Mouse (Mus musculus): ENCODE results near the gene 6030408B16Rik. TPM values are rescaled to one million over a fixed set of nuclear protein-coding genes. Genes with fewer than 3 reads are reported as not detected.

The 6030408B16Rik gene
- total and polyA plus RNA-seq, 3 experiments: not detected

DNA sequence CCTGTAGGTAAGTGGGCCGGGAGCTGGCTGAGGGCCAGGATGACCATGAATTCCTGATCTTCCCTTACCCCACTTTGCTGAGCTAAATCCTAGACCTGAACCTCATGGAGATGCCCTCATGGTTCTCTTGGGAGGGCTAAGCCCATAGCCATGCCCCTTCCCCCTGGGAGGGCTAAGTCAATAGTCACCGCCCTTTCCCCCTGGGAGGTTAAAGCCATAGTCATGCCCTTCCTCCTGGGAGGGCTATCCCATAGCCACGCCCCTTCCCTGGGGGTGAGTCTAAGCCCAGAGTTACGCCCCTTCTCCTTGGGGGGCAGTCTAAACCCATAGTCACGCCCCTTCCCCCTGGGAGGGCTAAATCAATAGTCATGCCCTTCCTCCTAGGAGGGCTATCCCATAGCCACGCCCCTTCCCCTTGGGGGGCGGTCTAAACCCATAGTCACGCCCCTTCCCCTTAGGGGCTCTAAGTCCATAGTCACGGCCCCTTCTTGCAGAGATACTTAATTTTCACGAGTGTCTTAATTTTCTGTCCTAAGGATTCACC is 33.1 kb downstream of the 6030408B16Rik start:
- Histone ChIP-seq H3K9me3 (replicated peaks) (peaks cover 60% of the 10 kb centered on the region), H3K4me3 (ENCODE audit: low read depth, low read length) (no peak overlapping the region), H3K36me3 (replicated peaks) (no peaks in the 10 kb centered on the region), H3K4me1 (ENCODE audit: insufficient read depth, low read depth, low read length) (peaks cover 16% of the 10 kb centered on the region), H3K27me3 (ENCODE audit: insufficient read depth, low read length) (no peaks in the 10 kb centered on the region; the same call in 1 of the 2 replicates)
- DNase-seq (ENCODE audit: low spot score) (no peak), ATAC-seq (ENCODE audit: extremely low read depth, insufficient number of reproducible peaks, low FRiP score, poor library complexity, severe bottlenecking) (no peak)
- TF ChIP-seq GATA2 (IDR thresholded peaks at IDR 0.05; ENCODE audit: borderline replicate concordance, low read depth, low read length) (no peak), TAL1 (conservative IDR thresholded peaks at IDR 0.05; ENCODE audit: low read depth, low read length) (no peak), GATA1 (IDR thresholded peaks at IDR 0.05; ENCODE audit: borderline replicate concordance, low read length) (no peak), CTCF (IDR thresholded peaks at IDR 0.05; ENCODE audit: low read depth, low read length) (no peak), POLR2AphosphoS5 (IDR thresholded peaks at IDR 0.05; ENCODE audit: insufficient replicate concordance, low read depth, low read length) (no peak)

DNA sequence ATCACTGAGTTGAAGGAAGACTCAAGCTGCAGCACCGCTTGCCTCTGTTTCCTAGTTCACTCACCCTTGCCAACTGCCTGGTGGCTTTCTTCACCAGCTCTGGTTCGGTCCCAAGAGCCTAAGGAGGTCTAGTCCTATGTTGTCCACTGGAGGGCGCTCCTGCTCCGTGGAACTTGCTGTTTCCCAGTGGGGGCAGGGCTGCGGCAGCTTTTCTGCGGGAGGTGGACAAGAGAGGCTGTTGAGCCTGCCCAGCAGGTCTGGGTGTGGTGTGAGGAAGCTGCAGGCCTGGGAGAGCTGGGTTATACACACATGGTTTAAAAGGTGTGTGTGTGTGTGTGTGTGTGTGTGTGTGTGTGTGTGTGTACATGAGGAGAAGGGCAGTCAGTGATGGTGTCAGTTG is 34.3 kb downstream of the 6030408B16Rik start:
- H3K36me3 ChIP-seq (replicated peaks): no peaks in the 10 kb centered on the region

GRCm38 (mm10) chr15:101328876-101329563 is 36.0 kb downstream of the 6030408B16Rik start:
- H3K4me3 ChIP-seq (ENCODE audit: low read depth, low read length): no peak overlapping the region
- H3K4me1 ChIP-seq (ENCODE audit: insufficient read depth, low read depth, low read length): no peaks in the 10 kb centered on the region; the same call in 1 of the 2 replicates
- H3K27me3 ChIP-seq (ENCODE audit: insufficient read depth, low read length): peaks cover 4% of the 10 kb centered on the region; the same call in 1 of the 2 replicates
- no peak for TF ChIP-seq POLR2AphosphoS5 (IDR thresholded peaks at IDR 0.05; ENCODE audit: insufficient replicate concordance, low read depth, low read length)
- no peak for TF ChIP-seq TAL1 (conservative IDR thresholded peaks at IDR 0.05; ENCODE audit: low read depth, low read length)
- no peak for TF ChIP-seq CTCF (IDR thresholded peaks at IDR 0.05; ENCODE audit: low read depth, low read length)
- TF ChIP-seq GATA2 (IDR thresholded peaks at IDR 0.05; ENCODE audit: borderline replicate concordance, low read depth, low read length): no peak
- no peak for TF ChIP-seq GATA1 (IDR thresholded peaks at IDR 0.05; ENCODE audit: borderline replicate concordance, low read length)
- no peak for ATAC-seq (ENCODE audit: extremely low read depth, insufficient number of reproducible peaks, low FRiP score, poor library complexity, severe bottlenecking)
- H3K9me3 ChIP-seq (replicated peaks): peaks cover 61% of the 10 kb centered on the region
- DNase-seq (ENCODE audit: low spot score): no peak
- no peaks in the 10 kb centered on the region for H3K36me3 ChIP-seq (replicated peaks)

More for the DNA sequence above, 34.3 kb downstream of the 6030408B16Rik start:
- Histone ChIP-seq H3K27me3 (ENCODE audit: insufficient read depth, low read length) (no peaks in the 10 kb centered on the region; the same call in 1 of the 2 replicates), H3K4me3 (ENCODE audit: low read depth, low read length) (no peak overlapping the region), H3K4me1 (ENCODE audit: insufficient read depth, low read depth, low read length) (peaks cover 6% of the 10 kb centered on the region), H3K9me3 (replicated peaks) (peaks cover 66% of the 10 kb centered on the region)
- DNase-seq (ENCODE audit: low spot score) (peak; percentile 10), ATAC-seq (ENCODE audit: extremely low read depth, insufficient number of reproducible peaks, low FRiP score, poor library complexity, severe bottlenecking) (no peak)
- TF ChIP-seq POLR2AphosphoS5 (IDR thresholded peaks at IDR 0.05; ENCODE audit: insufficient replicate concordance, low read depth, low read length) (no peak), GATA2 (IDR thresholded peaks at IDR 0.05; ENCODE audit: borderline replicate concordance, low read depth, low read length) (no peak), CTCF (IDR thresholded peaks at IDR 0.05; ENCODE audit: low read depth, low read length) (peak; percentile 17; the same call in 1 of the 2 replicates), TAL1 (conservative IDR thresholded peaks at IDR 0.05; ENCODE audit: low read depth, low read length) (no peak), GATA1 (IDR thresholded peaks at IDR 0.05; ENCODE audit: borderline replicate concordance, low read length) (no peak)

DNA sequence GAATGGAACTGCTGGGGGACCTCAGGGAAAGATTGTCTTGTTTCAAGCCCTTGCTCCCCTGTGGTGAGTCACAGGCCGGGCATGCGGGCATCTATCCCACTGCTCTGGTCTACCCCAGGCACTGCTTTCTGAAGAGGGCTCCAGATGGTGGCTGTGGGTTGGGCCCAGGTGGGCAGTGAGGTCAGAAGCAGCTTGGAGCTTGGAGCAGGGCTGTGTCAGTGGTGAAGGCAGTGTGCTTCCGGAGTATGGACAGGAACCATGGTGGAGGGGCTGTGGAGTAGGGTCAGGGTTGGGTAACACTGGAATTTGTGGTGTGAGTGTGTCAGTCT is 36.5 kb downstream of the 6030408B16Rik start:
- DNase-seq (ENCODE audit: low spot score): no peak
- no peak for ATAC-seq (ENCODE audit: extremely low read depth, insufficient number of reproducible peaks, low FRiP score, poor library complexity, severe bottlenecking)
- peaks cover 4% of the 10 kb centered on the region; the same call in 1 of the 2 replicates for H3K27me3 ChIP-seq (ENCODE audit: insufficient read depth, low read length)
- H3K4me3 ChIP-seq (ENCODE audit: low read depth, low read length): no peak overlapping the region
- H3K4me1 ChIP-seq (ENCODE audit: insufficient read depth, low read depth, low read length): no peaks in the 10 kb centered on the region; the same call in 1 of the 2 replicates
- no peaks in the 10 kb centered on the region for H3K36me3 ChIP-seq (replicated peaks)
- no peak for TF ChIP-seq CTCF (IDR thresholded peaks at IDR 0.05; ENCODE audit: low read depth, low read length)
- no peak for TF ChIP-seq GATA1 (IDR thresholded peaks at IDR 0.05; ENCODE audit: borderline replicate concordance, low read length)
- no peak for TF ChIP-seq TAL1 (conservative IDR thresholded peaks at IDR 0.05; ENCODE audit: low read depth, low read length)
- no peak for TF ChIP-seq GATA2 (IDR thresholded peaks at IDR 0.05; ENCODE audit: borderline replicate concordance, low read depth, low read length)
- TF ChIP-seq POLR2AphosphoS5 (IDR thresholded peaks at IDR 0.05; ENCODE audit: insufficient replicate concordance, low read depth, low read length): no peak
- peaks cover 65% of the 10 kb centered on the region for H3K9me3 ChIP-seq (replicated peaks)

DNA sequence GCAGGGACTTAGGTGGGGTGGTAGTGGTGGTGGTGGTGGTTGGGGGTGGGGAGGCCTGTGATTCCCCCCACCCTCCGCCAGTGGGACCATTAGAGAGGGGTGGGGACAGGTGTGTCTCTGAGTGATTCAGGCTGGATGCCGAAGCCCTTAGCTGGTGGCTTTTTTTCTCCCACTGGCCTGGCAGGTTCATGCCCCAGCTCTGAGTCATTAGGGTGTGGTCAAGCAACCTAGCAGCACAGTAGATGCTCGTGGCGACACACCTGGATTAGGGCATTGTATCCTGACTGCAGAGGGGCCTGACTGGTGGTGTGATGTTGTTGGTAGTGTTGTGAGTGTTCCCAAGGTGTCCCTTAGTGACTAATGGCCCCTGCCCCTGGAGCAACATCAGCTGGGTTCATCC is 38.1 kb downstream of the 6030408B16Rik start:
- ATAC-seq (ENCODE audit: extremely low read depth, insufficient number of reproducible peaks, low FRiP score, poor library complexity, severe bottlenecking): no peak
- TF ChIP-seq CTCF (IDR thresholded peaks at IDR 0.05; ENCODE audit: low read depth, low read length) (no peak), POLR2AphosphoS5 (IDR thresholded peaks at IDR 0.05; ENCODE audit: insufficient replicate concordance, low read depth, low read length) (no peak), TAL1 (conservative IDR thresholded peaks at IDR 0.05; ENCODE audit: low read depth, low read length) (no peak), GATA1 (IDR thresholded peaks at IDR 0.05; ENCODE audit: borderline replicate concordance, low read length) (no peak), GATA2 (IDR thresholded peaks at IDR 0.05; ENCODE audit: borderline replicate concordance, low read depth, low read length) (no peak)
- Histone ChIP-seq H3K36me3 (replicated peaks) (no peaks in the 10 kb centered on the region), H3K4me3 (ENCODE audit: low read depth, low read length) (no peak overlapping the region), H3K9me3 (replicated peaks) (peaks cover 64% of the 10 kb centered on the region), H3K4me1 (ENCODE audit: insufficient read depth, low read depth, low read length) (no peaks in the 10 kb centered on the region; the same call in 1 of the 2 replicates), H3K27me3 (ENCODE audit: insufficient read depth, low read length) (peaks cover 4% of the 10 kb centered on the region; the same call in 1 of the 2 replicates)
- DNase-seq (ENCODE audit: low spot score): no peak

DNA sequence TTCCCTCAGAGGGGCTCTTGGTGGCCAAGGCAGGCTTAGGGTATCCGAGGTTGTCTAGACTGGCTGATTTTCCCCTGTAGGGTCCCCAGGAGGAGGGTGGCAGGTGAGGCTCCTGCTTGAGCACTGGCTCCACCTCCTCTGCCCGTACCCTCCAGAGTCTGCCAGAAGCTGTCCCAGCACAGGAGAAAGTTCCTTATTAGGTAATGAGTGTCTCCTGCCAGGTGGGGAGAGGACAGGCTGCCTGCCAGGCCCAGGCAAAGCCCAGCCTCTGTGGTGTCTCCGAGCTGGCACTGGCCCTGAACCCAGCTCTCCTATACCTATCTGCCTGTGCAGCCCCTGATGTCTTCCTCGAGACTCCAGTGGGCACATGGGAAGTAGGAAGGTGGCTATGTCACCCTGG is 39.4 kb downstream of the 6030408B16Rik start:
- H3K9me3 ChIP-seq (replicated peaks): peaks cover 66% of the 10 kb centered on the region
- TF ChIP-seq TAL1 (conservative IDR thresholded peaks at IDR 0.05; ENCODE audit: low read depth, low read length): no peak
- no peak for ATAC-seq (ENCODE audit: extremely low read depth, insufficient number of reproducible peaks, low FRiP score, poor library complexity, severe bottlenecking)
- DNase-seq (ENCODE audit: low spot score): no peak
- peaks cover 4% of the 10 kb centered on the region; the same call in 1 of the 2 replicates for H3K27me3 ChIP-seq (ENCODE audit: insufficient read depth, low read length)
- no peak overlapping the region for H3K4me3 ChIP-seq (ENCODE audit: low read depth, low read length)
- no peaks in the 10 kb centered on the region for H3K36me3 ChIP-seq (replicated peaks)
- H3K4me1 ChIP-seq (ENCODE audit: insufficient read depth, low read depth, low read length): no peaks in the 10 kb centered on the region; the same call in 1 of the 2 replicates
